Mouse (Mus musculus) spleen, adult 2 months (tissue): ENCODE results near the gene Spsb2.

Experiments used
- CTCF ChIP-seq: fragments of 200-500 bp; IDR thresholded peaks from 2 replicates; pipeline ENCODE4 v1.5.1; 2011; ENCODE audit warnings: mild to moderate bottlenecking, inconsistent platforms; ENCODE audit not compliant: insufficient read depth, insufficient read length, insufficient replicate concordance; ENCODE audit errors: extremely low read depth
- POLR2A ChIP-seq: fragments of 200-500 bp; IDR thresholded peaks from 2 replicates; pipeline ENCODE4 v1.6.1; 2011; ENCODE audit warnings: low read depth, low read length, inconsistent platforms

- TF ChIP-seq CTCF (no peak), POLR2A (no peak)
These were observed 4.4 kb downstream of the Spsb2 start for GRCm38 (mm10) chr6:124812848-124813247.
